Mouse (Mus musculus) limb, embryonic 14.5 days (tissue): ENCODE results near the gene Pym1. TPM values are rescaled to one million over a fixed set of nuclear protein-coding genes. Genes with fewer than 3 reads are reported as not detected.

ENCODE experiments used
- ATAC-seq: fragments of 200-750 bp; cut with Nextera tagmentation; 2 replicates; pipeline ENCODE4 v1.8.0; 2017; ENCODE audit warnings: low read depth, moderate number of reproducible peaks, moderate TSS enrichment; ENCODE audit not compliant: low FRiP score
- DNase-seq: peaks from one replicate; pipeline ENCODE4 v3.0.0-alpha.2; 2015; ENCODE audit warnings: low spot score
- H3K27ac ChIP-seq: fragments of 300-500 bp; sonication (generic); replicated peaks from 2 replicates; pipeline ENCODE4 v1.5.1; 2014; ENCODE audit warnings: low read depth, mild to moderate bottlenecking, low read length, moderate library complexity, mixed read lengths
- H3K27me3 ChIP-seq: fragments of 300-500 bp; sonication (generic); 2 replicates; pipeline ENCODE4 v1.6.1; 2014; ENCODE audit warnings: low read length, mixed read lengths; ENCODE audit not compliant: control insufficient read depth, insufficient read depth
- H3K36me3 ChIP-seq: fragments of 300-500 bp; sonication (generic); 2 replicates; pipeline ENCODE4 v1.6.1; 2014; ENCODE audit warnings: mild to moderate bottlenecking, low read length, moderate library complexity, mixed read lengths; ENCODE audit not compliant: control insufficient read depth, insufficient read depth
- H3K4me1 ChIP-seq: fragments of 300-500 bp; sonication (generic); 2 replicates; pipeline ENCODE4 v1.6.1; 2014; ENCODE audit warnings: antibody characterized with exemption, low read length, mixed read lengths; ENCODE audit not compliant: control insufficient read depth, insufficient read depth
- H3K4me2 ChIP-seq: fragments of 300-500 bp; sonication (generic); replicated peaks from 2 replicates; pipeline ENCODE4 v1.6.1; 2014; ENCODE audit warnings: low read depth, mild to moderate bottlenecking, low read length, moderate library complexity; ENCODE audit not compliant: severe bottlenecking
- H3K4me3 ChIP-seq: fragments of 300-500 bp; sonication (generic); replicated peaks from 2 replicates; pipeline ENCODE4 v1.5.1; 2014; ENCODE audit warnings: low read length
- H3K9ac ChIP-seq: fragments of 300-500 bp; sonication (generic); 2 replicates; pipeline ENCODE4 v1.6.1; 2014; ENCODE audit warnings: mild to moderate bottlenecking, low read depth, low read length, moderate library complexity; ENCODE audit not compliant: severe bottlenecking
- H3K9me3 ChIP-seq: fragments of 300-500 bp; sonication (generic); 2 replicates; pipeline ENCODE4 v1.6.1; 2016; ENCODE audit warnings: low read length; ENCODE audit not compliant: control insufficient read depth
- POLR2A ChIP-seq: fragments of 200-500 bp; IDR thresholded peaks from 2 replicates; pipeline ENCODE4 v1.8.0; 2012; ENCODE audit warnings: inconsistent platforms, mild to moderate bottlenecking, moderate library complexity, borderline replicate concordance; ENCODE audit not compliant: insufficient read depth, insufficient read length; ENCODE audit errors: extremely low read depth
- WGBS: fragments of 180-500 bp; shearing (Covaris S2); extraction: QIAGEN DNeasy Blood & Tissue Kit; methylation state at CpG from one replicate; pipeline ENCODE4 v1.1.7; 2014; 5-methylcytosine and 5-hydroxymethylcytosine counted together
- polyA plus RNA-seq, 2 experiments: library from polyadenylated mRNA; depleted of rRNA in 1 of 2; stranded (reverse) in 1 of 2; unstranded in 1 of 2; fragments of >200 nt; fragmentation: Nextera tagmentation in 1 of 2; extraction: Ambion mirVana in 1 of 2; gene quantifications; 2 replicates each; pipeline versions ENCODE4 v1.2.1 to v1.2.3; 2012 to 2014

Pym1 gene
- polyA plus RNA-seq, 2 experiments, result 36.0 to 60.3 TPM

DNA sequence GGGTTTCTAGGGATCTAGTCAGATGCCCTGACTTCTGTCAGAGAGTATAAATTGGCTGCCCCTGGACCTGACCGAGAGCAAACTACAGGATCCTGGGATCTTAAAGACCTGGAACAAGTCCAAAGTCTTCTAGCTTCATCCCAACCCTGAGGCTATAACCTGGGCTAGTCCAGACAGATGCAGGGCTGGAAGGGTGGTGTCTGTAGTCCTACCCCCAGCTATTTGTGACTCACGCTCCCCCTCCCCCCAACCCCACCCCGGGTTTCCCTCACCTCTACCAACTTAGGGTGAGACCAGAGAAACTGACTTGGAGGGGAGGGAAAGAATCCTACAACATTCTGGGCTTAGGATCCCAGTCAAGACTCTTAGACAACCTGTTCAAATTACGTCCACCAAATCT is 5.1 kb upstream of the Pym1 start:
- H3K27ac ChIP-seq, result no peak overlapping the region
- no peaks in the 10 kb centered on the region for H3K9me3 ChIP-seq
- no peak for TF ChIP-seq POLR2A
- peaks cover 16% of the 10 kb centered on the region for H3K4me1 ChIP-seq
- peaks cover 8% of the 10 kb centered on the region; the same call in 1 of the 2 replicates for H3K27me3 ChIP-seq
- H3K36me3 ChIP-seq, result no peaks in the 10 kb centered on the region
- H3K4me3 ChIP-seq, result peak overlapping the region; percentile 72
- ATAC-seq (no peak), DNase-seq (peak; percentile 40)
- H3K4me2 ChIP-seq, result peak overlapping the region; percentile 88; the same call in 1 of the 2 replicates
- 21% methylated on average over 4 of the region's 4 CpGs for whole genome bisulfite sequencing
- H3K9ac ChIP-seq, result no peak overlapping the region

DNA sequence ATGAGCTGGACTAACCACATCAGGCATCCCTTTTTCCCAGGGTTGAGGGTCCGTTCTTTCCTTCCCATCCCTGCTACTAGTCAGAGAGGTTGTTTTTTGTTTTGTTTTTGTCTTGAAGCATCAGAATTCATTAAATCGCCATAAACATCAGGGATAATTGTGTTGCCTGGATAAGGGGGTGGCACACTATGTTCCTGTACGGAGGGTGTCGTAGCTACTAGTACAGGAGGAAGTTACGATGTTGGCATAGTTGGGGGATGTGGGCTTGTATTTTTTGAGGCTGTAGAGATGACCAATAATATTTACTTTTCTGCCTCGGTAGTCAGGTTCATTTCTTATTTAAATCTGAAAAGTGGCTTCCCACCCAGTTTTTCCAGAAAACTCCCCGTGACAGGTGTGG is 4.5 kb upstream of the Pym1 start:
- H3K4me1 ChIP-seq, result peaks cover 16% of the 10 kb centered on the region
- peak overlapping the region; percentile 71 for H3K9ac ChIP-seq
- H3K9me3 ChIP-seq, result no peaks in the 10 kb centered on the region
- peaks cover 8% of the 10 kb centered on the region; the same call in 1 of the 2 replicates for H3K27me3 ChIP-seq
- H3K4me2 ChIP-seq, result peak overlapping the region; percentile 88
- H3K36me3 ChIP-seq, result no peaks in the 10 kb centered on the region
- ATAC-seq, result no peak
- DNase-seq, result no peak
- peak overlapping the region; percentile 72 for H3K4me3 ChIP-seq
- no peak for TF ChIP-seq POLR2A
- no peak overlapping the region for H3K27ac ChIP-seq
- 7% methylated on average over 7 of the region's 7 CpGs for WGBS

DNA sequence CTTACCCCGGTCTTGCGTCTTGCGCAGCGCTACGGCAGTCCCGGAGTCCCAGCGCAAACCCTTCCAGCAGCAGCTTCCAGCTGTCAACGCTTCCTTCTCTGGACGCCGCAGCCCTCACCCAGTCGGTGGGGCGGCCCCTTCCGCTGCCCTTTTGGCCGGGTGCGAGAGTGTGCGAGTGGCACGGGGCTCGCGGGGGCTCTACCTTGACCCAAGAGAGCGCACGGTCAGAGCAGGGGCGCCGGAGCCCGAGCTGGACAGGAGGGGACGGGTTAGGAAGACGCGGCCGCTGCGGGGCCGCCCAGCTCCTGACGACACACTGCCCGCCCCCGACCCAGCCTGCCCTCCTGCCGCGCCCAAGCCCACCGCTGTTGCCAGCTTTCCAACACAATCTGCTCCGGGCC is 3.9 kb upstream of the Pym1 start:
- TF ChIP-seq POLR2A, result no peak
- Histone ChIP-seq H3K4me1 (peaks cover 16% of the 10 kb centered on the region), H3K27me3 (peaks cover 8% of the 10 kb centered on the region; the same call in 1 of the 2 replicates), H3K4me3 (peak overlapping the region; percentile 72), H3K36me3 (no peaks in the 10 kb centered on the region), H3K9ac (peak overlapping the region; percentile 71), H3K4me2 (peak overlapping the region; percentile 88), H3K9me3 (no peaks in the 10 kb centered on the region), H3K27ac (peak overlapping the region; percentile 46)
- peak; percentile 54 for DNase-seq
- ATAC-seq, result peak; percentile 18
- under 1% methylated on average over 36 of the region's 37 CpGs for WGBS

DNA sequence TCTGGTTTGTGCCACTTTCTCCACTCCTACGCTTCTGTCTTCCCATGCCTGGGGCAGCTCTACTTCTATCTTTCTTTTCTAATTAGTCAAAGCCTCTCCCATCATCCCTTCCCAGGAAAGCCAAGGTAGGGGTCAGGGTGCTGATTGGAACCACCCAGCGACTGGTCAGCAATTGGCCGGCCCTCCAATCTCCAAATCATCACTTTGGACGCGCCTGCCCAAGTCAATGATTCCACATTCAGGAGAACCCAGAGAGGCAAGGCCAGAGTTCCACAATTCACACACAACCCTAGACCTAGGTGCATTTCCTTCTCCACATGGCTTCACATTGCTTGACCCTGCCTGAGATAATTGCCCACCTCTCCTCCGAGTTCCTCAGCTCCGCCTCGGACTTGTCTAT is 3.5 kb upstream of the Pym1 start:
- DNase-seq (no peak), ATAC-seq (no peak)
- Histone ChIP-seq H3K9ac (peak overlapping the region; percentile 71), H3K4me1 (peaks cover 18% of the 10 kb centered on the region), H3K36me3 (no peaks in the 10 kb centered on the region), H3K4me3 (peak overlapping the region; percentile 72), H3K4me2 (peak overlapping the region; percentile 88), H3K27me3 (peaks cover 8% of the 10 kb centered on the region; the same call in 1 of the 2 replicates), H3K9me3 (no peaks in the 10 kb centered on the region), H3K27ac (peak overlapping the region; percentile 46; the same call in 1 of the 2 replicates)
- 15% methylated on average over 8 of the region's 8 CpGs for WGBS
- TF ChIP-seq POLR2A, result no peak

DNA sequence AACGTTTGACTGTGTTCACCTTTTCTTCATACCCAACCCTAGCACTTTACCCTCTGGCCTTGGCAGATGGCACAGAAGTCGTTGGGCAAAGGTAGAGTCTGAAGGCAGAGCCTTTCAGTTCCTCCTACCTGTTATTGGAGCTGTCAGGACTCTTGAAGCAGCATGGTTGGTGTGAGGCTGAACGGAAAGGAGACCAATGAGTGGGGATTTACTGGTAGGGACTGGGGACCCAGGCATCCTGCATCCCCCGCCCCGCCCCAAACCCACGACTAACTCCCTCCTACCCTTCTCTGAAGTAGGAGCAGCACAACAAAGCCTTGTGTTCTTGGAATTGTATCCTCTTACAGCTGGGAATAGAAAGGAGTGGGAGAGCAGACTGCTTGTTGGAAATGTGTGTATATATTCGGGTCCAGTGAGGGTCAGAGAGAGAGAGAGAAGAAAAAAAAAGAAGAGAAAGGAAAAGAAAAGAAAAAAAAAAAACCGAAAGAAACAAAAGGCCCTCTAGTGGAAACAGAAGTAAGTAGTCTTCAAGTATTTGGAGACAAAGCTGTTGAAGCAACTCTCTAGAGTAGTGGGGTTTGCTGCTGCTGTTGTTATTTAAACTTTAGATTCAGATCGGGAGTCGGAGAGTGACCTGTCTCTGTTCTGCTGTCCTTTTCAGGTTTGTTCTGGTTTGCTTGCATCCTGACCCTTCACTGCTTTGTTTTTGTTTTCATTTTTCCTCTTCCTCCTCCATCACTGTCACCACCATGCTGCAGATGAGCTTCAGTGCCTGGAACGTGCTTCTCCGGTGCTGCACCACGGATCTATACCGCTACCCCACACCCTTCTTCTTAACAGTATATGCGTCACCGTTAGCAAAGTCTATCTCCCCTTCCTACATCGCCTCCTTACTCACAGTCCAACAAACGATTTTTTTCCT is 2.7 kb upstream of the Pym1 start, which contains the start of gene Dgka:
Gene Dgka (minus strand): TSS at position 176 of the 922 bp plus-strand sequence.
- WGBS, result 21% methylated on average over 18 of the region's 18 CpGs
- no peak for DNase-seq

More for the DNA sequence above, 2.7 kb upstream of the Pym1 start, which contains the start of gene Dgka:
- Histone ChIP-seq H3K4me3 (peak within 1 kb of the TSS; percentile 72), H3K4me2 (peak within 1 kb of the TSS; percentile 88), H3K36me3 (no peaks in the 10 kb centered on the region), H3K27ac (peak within 1 kb of the TSS; percentile 46), H3K9ac (peak within 1 kb of the TSS; percentile 71), H3K27me3 (peaks cover 8% of the 10 kb centered on the region; the same call in 1 of the 2 replicates), H3K4me1 (peaks cover 21% of the 10 kb centered on the region), H3K9me3 (no peaks in the 10 kb centered on the region)
- no peak for ATAC-seq
- no peak for TF ChIP-seq POLR2A
